Mouse (Mus musculus): ENCODE measurements around the gene Zcchc13. TPM values are rescaled to one million over a fixed set of nuclear protein-coding genes. Genes with fewer than 3 reads are reported as not detected.
"Not testable (repeated sequence)": the region's sequence is repeated elsewhere in the genome, so short reads cannot be mapped to it uniquely, and the experiment has no call there.

The Zcchc13 gene
- polyA plus RNA-seq, 1 experiment from 2014 or later, result not detected

DNA sequence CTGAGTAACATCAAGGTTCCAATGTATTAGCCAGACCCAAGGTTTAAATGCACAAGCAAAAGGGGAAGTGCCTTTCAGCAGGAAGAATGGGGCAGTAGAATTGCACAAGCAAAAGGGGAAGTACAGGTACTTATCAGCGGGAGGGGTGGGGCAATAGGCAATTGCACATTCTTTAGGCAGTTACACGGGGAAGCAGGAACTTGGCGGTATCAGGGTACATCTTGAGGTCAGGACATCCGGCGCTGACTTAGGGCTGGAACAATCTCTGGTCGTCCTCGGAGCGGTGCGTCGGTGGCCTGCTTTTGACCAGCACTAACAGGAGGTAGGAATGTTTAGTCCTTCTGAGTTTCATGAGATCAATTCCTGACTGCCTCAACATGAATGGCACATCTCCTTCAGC is 34.1 kb downstream of the Zcchc13 start:
- H3K27me3 ChIP-seq (replicated peaks; ENCODE audit: control insufficient read depth, insufficient read depth, low read length); H3K4me3 ChIP-seq (ENCODE audit: low read depth, low read length); H3K4me2 ChIP-seq; H3K36me3 ChIP-seq (ENCODE audit: control insufficient read depth, insufficient read depth, low read length); H3K9ac ChIP-seq (ENCODE audit: low read depth, low read length); H3K9me3 ChIP-seq (ENCODE audit: control insufficient read depth, low read length); H3K4me1 ChIP-seq (replicated peaks; ENCODE audit: control insufficient read depth, insufficient read depth, low read length); ATAC-seq (replicated peaks; ENCODE audit: low FRiP score); DNase-seq (ENCODE audit: low spot score); H3K27ac ChIP-seq (ENCODE audit: low read depth, low read length): not testable (repeated sequence)
- WGBS, result 68% methylated on average over 10 of the region's 10 CpGs

DNA sequence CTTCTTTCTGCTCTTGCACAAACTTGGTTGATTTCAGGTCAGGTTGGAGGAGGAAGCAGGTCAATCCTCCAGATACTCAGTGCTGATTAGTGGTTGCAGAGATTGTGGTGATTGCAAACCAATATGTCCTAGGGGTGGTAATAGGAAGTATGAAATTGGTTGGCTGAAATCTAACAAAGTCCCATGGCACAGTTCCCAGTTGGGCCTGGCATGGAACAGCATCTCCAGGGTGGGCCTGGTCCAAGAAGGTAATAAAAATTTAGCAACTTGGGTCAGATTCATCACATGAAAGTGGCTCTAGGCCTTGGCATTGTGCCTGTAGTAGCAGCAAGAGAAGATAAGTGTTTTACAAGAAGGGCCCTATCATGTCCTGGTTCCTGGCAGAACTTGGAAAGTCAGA is 39.9 kb downstream of the Zcchc13 start:
- H3K9me3 ChIP-seq (ENCODE audit: control insufficient read depth, low read length), result no peaks in the 10 kb centered on the region
- no peak overlapping the region for H3K27ac ChIP-seq (ENCODE audit: low read depth, low read length)
- DNase-seq (ENCODE audit: low spot score) (no peak), ATAC-seq (replicated peaks; ENCODE audit: low FRiP score) (no peak)
- no peaks in the 10 kb centered on the region for H3K27me3 ChIP-seq (replicated peaks; ENCODE audit: control insufficient read depth, insufficient read depth, low read length)
- no peaks in the 10 kb centered on the region for H3K4me1 ChIP-seq (replicated peaks; ENCODE audit: control insufficient read depth, insufficient read depth, low read length)
- no peak overlapping the region for H3K4me3 ChIP-seq (ENCODE audit: low read depth, low read length)
- H3K4me2 ChIP-seq, result no peak overlapping the region
- H3K36me3 ChIP-seq (ENCODE audit: control insufficient read depth, insufficient read depth, low read length), result no peaks in the 10 kb centered on the region
- H3K9ac ChIP-seq (ENCODE audit: low read depth, low read length), result no peak overlapping the region

DNA sequence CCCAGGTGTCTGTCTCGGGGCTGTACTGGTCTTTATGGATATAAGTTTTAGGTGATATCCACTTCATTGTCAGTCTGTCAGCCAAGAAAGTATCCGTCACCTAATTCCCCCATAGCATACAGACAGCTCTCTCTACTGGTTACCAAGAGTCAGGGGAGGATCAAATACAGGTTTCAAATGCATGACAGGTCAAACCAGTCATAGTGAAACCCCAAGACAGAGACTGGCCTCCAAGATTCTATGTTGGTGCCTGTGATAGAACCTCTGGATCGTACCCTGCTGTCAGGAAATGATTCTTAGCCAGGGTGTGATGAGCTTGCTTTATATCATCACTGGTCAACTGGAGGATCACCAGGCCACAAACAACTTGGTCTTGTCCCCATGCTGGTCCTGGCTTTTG is 43.4 kb downstream of the Zcchc13 start:
- 77% methylated on average over 3 of the region's 3 CpGs for WGBS
- Histone ChIP-seq H3K27ac (ENCODE audit: low read depth, low read length) (no peak overlapping the region), H3K4me2 (no peak overlapping the region), H3K4me1 (replicated peaks; ENCODE audit: control insufficient read depth, insufficient read depth, low read length) (no peaks in the 10 kb centered on the region), H3K36me3 (ENCODE audit: control insufficient read depth, insufficient read depth, low read length) (no peaks in the 10 kb centered on the region), H3K27me3 (replicated peaks; ENCODE audit: control insufficient read depth, insufficient read depth, low read length) (no peaks in the 10 kb centered on the region), H3K9ac (ENCODE audit: low read depth, low read length) (no peak overlapping the region), H3K4me3 (ENCODE audit: low read depth, low read length) (no peak overlapping the region), H3K9me3 (ENCODE audit: control insufficient read depth, low read length) (no peaks in the 10 kb centered on the region)
- DNase-seq (ENCODE audit: low spot score) (no peak), ATAC-seq (replicated peaks; ENCODE audit: low FRiP score) (no peak)

DNA sequence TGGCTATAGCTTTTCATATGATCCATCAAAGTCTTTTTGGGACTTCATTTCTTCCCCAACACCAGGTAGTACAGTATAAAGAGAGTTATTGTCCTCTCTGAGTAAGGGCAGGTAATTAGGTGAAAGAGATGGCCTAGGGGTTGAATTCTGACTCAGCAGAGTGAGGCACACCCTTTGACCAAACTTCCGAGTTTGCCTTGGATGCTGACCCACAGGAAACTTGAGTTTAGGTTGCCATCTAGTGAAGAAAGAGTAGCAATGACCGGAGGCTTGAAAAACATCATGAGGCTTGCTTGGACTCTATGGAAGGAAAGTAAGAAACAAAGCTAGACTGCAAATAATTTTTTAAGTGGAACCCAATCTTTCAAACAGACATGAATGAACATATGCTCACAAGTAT is 44.3 kb downstream of the Zcchc13 start:
- no peaks in the 10 kb centered on the region for H3K4me1 ChIP-seq (replicated peaks; ENCODE audit: control insufficient read depth, insufficient read depth, low read length)
- H3K27me3 ChIP-seq (replicated peaks; ENCODE audit: control insufficient read depth, insufficient read depth, low read length), result peaks cover 4% of the 10 kb centered on the region; the same call in 1 of the 2 replicates
- no peak overlapping the region for H3K27ac ChIP-seq (ENCODE audit: low read depth, low read length)
- 18% methylated on average over 2 of the region's 2 CpGs for WGBS
- DNase-seq (ENCODE audit: low spot score), result no peak
- no peaks in the 10 kb centered on the region for H3K36me3 ChIP-seq (ENCODE audit: control insufficient read depth, insufficient read depth, low read length)
- H3K9me3 ChIP-seq (ENCODE audit: control insufficient read depth, low read length), result no peaks in the 10 kb centered on the region
- no peak overlapping the region for H3K9ac ChIP-seq (ENCODE audit: low read depth, low read length)
- no peak overlapping the region for H3K4me2 ChIP-seq
- ATAC-seq (replicated peaks; ENCODE audit: low FRiP score), result no peak
- H3K4me3 ChIP-seq (ENCODE audit: low read depth, low read length), result no peak overlapping the region

Other genes starting within 250 kb of the Zcchc13 start
- not detected in 2 replicates for gene Tsx, start 216.1 kb upstream of the Zcchc13 start, polyA plus RNA-seq (2014; fragmentation: Nextera tagmentation; extraction: Ambion mirVana)
- not detected in 2 replicates for gene Gm26992, start 208.6 kb upstream of the Zcchc13 start, polyA plus RNA-seq (2014; fragmentation: Nextera tagmentation; extraction: Ambion mirVana)
- gene Slc16a2, start 191.4 kb downstream of the Zcchc13 start, polyA plus RNA-seq (2014; fragmentation: Nextera tagmentation; extraction: Ambion mirVana), result 4.9 and 5.6 TPM in 2 replicates